Mouse (Mus musculus) cerebellum, adult 2 months (tissue): ENCODE data around the gene Fgfr2.

ENCODE experiments used
- CTCF ChIP-seq: fragments of 200-500 bp; IDR thresholded peaks from 2 replicates; pipeline ENCODE4 v1.5.1; 2011; ENCODE audit warnings: low read depth, mild to moderate bottlenecking, control low read depth, low read length, moderate library complexity, borderline replicate concordance; ENCODE audit not compliant: insufficient read depth
- POLR2A ChIP-seq: fragments of 200-500 bp; IDR thresholded peaks from 2 replicates; pipeline ENCODE4 v1.6.1; 2011; ENCODE audit warnings: low read length, control low read depth, borderline replicate concordance; ENCODE audit not compliant: insufficient read depth

GRCm38 (mm10) chr7:132015193-132015592, 1108.0 kb downstream of the Fgfr2 start:
- TF ChIP-seq POLR2A (no peak), CTCF (no peak)
